Mouse (Mus musculus) kidney, adult 11 months (tissue): ENCODE results near the gene Gm28230.
A peak's percentile ranks its signal among the peaks of the same experiment; 100 is the strongest.

Experiments used
- DNase-seq: peaks from one replicate; pipeline ENCODE4 v3.0.0; 2022

Gm28230 gene

DNA sequence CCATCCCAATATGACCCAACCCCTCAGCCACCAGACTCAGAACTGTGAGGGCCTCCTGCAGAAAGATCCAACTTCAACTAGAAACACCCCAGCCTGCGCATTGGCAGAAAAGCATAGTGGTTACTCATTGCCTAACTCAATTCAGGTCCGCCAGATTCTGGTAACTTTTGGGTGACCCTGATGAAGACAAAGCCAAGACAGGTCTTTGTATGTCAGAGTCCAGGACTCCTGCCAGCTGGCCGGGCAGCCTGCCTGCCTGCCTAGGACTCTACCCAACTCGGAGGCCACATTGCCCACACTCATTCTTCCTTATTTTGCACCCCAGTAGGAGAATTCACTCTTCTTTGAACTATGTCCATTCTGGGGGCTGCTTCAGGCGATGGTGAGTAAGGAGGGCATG lies at the start of gene Gm28230:
Gm28230 (plus strand) TSS at position 178 of the 400 bp plus-strand sequence.
- DNase-seq: peak; percentile 80

DNA sequence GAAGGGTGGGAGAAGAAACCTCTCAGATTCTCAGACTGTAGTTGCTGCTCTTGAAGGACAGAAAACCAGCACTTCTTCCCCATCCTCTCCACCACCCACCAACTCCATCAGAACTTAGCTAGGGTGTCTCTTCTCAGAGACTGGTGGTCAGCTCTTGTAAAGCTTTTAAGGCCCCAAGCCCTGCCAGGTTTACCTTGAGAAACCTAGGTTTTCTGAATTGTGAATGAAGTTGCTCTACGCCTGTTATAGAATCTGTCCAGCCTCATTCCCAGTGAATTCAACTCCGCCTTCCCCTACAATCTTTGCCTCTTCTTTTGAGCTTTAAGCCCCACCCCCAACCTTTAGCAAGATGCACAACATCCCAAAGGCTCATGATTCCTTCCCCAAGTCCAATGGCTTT lies 49.4 kb upstream of the Gm28230 start:
- no peak for DNase-seq

DNA sequence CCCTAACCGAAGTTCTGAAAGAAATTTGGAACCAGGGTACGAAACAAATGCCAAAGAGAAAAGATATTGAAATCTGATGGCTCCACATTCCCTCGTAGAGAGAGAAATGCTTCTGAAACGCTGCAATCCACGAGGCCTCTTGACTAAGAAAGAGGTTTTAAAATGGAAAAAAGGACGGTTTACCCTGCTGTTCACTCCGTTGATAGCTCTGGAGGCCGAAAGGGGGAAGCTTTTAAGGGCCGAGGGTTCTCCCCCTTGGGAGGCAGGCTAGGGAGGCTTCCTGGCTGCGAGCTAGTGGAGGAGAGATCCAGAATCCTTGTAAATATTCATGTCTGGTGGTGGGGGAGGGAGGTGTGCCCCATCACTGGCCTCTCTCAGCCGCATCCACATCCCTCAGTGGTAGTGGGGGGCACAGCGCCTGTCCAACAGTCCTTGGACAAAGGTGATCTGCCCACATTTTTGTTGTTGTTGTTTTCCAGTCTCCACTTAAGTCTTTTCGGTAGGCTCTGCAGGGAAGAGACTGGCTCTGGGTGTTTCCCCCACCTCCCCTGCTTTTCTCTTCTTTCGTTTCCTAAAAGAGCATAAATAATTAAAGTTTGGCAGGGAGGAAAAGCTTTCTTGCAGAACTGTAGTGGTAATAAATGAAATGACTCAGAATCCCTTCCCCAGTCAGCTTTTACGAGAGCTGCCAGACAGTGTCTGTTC lies 47.5 kb upstream of the Gm28230 start, which contains the start of gene Hoxd11:
Hoxd11 (plus strand) TSS at position 667 of the 705 bp plus-strand sequence.
- no peak for DNase-seq

- no peak for DNase-seq
Measured at GRCm38 (mm10) chr2:74679596-74679971, 46.9 kb upstream of the Gm28230 start.

GRCm38 (mm10) chr2:74679980-74680379 lies 46.5 kb upstream of the Gm28230 start:
- DNase-seq: no peak

- DNase-seq: no peak
Measured at GRCm38 (mm10) chr2:74680561-74681398, 45.7 kb upstream of the Gm28230 start.

DNA sequence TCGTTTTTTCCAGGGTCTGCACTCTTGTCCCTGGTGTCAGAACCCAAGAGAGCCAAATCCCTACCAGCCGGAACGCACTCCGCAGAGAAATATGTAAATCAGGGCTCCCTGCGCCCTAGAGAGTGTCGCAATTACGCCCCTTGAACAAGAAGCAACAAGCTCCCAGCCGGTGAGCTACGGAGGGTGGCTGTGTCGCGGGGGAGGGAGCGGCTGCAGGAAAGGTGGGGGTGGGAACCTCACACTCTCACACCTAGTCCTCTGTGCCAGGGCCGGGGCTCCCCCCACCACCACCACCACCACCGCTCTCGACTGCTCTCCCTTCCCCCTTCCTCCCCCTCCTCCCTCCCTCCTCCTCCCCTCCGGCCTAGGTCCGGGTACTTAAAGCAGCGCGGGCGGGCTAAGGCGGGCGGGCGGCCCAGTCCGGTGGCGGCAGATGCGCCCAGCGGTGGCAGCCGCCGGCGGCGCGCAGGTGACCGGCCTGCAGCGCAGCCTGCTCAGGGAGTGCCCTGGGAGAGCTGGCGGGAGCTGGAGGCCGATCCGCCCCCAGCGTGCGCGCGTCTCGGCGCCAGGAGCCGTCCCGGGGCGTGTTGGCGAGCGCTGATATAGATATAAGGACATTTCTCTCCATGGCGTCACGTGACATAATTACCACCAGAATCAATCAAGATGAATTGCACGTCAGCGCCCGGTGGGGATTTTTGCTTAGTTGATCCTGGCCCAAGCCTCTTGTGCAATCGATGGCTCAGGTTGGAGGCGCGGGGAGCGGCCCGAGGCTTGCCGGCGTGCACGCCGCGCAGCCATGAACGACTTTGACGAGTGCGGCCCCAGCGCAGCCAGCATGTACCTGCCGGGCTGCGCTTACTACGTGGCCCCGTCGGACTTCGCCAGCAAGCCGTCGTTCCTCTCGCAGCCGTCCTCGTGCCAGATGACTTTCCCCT lies 44.7 kb upstream of the Gm28230 start:
- no peak for DNase-seq

- DNase-seq: no peak
Measured at GRCm38 (mm10) chr2:74682796-74683195, 43.7 kb upstream of the Gm28230 start.

DNA sequence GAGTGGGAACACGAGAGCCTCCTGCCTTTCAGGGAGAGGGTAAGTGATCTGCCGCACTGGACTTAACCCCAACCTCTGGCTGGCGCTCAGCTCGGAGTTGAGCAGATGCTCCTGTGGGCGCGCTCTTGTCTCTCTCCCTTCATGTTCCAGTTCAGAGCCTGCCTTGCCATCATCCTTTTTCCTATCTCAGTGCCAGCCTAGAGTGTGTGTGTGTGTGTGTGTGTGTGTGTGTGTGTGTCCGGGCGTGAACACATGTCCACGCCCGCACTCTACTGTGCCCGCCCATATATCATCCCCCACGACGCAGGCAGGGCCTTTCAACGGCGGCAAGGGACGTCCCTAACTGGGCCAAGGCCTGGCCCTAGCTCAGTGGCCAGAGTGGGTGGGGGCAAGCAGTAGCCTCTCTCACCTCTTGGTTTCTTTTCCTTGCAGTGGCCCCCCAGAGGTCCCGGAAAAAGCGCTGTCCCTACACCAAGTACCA lies 43.0 kb upstream of the Gm28230 start:
- no peak for DNase-seq

- no peak for DNase-seq
Measured at GRCm38 (mm10) chr2:74684106-74684505, 42.4 kb upstream of the Gm28230 start.

DNA sequence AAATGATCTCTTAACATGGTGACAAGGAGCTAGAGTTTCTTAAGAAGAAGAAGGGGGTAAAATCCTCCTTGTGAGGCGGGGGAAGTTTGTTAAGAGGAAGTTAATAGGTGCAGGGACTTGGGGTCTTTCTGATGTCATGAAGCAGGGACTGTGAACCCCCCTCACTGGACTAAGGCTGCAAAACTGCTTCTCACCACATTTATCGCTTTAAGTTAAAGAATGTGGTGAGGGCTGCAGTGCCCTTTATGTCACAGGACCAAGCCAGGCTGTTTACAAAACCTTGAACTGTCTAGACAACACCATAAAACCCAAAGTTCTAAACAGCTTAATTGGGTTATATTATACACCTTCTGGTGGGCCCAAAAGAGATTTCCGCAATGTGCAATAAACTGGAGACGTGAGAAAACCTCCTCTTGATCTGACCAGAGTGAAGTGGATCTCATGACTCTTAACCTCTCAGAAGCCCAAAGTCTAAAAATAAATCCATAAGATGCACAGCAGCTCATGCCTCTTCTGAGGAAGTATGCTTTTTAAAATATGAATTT lies 41.4 kb upstream of the Gm28230 start:
- no peak for DNase-seq

DNA sequence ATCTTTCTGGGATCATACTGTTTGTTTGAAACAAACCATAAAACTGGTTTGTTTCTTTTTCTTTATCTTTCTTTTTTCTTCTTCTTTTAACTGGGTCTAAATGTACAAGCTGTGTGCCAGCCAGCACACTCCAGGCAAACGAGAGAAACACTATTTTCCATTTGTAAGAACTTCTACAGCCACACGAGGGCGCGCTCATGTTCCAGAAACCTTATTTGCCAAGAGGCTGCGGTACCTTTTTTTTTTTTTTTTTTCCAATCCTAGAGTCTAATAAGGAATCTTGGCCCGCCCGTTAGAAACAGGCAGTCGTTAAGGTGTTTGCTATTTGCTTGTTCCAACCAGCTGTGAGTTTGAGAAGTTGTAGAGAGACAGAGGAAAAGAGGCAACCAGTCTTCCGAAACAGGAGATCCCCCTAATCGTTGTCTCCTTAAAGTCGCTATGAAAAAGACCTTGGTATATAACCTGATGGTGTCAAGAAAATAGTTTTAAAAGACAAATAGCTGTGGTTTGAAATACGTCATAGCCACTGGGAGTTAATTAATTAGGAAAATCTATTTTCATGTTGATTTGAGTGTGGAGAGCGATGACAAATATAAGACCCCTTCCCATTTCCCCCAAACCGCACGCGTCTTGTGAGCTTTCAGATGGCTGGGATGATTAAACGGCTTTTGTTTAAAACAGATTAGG lies 40.1 kb upstream of the Gm28230 start:
- DNase-seq: peak; percentile 80

GRCm38 (mm10) chr2:74686988-74687697 lies 39.4 kb upstream of the Gm28230 start:
- no peak for DNase-seq

GRCm38 (mm10) chr2:74687698-74688555 lies 38.6 kb upstream of the Gm28230 start:
- no peak for DNase-seq

GRCm38 (mm10) chr2:74688795-74689573 lies 37.5 kb upstream of the Gm28230 start:
- no peak for DNase-seq

DNA sequence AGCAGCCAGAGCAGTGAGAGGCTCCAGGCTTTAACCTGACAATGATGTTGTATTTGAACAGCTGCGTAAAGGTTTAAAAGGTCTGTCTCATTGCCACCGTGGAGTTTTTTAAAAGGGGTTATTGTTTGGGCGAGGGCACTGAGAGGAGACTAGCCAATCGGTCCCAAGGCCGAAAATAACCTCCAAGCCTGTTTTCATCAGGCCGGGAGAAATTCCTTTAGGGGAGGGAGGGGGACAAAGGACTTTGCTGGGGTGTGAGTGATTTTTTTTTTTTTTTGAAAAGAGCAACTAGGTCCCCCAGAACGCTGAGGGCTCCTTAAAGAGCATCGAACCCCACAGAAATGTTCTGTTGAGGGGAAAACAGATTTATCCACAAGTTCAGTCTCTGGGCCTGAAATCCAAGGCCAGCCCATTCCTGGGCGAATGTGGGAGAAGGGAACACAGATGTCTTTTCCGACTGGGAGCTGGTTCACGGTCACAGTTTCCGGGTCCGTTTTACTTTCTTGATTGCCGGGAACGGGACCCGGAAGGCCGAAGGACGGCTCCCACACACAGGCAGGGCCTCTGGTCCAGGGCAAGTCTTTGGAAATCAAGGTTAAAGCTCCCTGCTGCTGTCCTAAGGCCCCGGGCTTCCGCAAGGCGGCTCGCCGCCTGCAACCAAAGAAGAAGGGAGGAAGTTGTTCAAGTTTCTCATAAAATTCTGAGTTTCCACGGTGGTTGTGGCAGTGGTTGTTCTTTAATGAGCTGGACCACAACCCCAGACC lies 36.8 kb upstream of the Gm28230 start:
- DNase-seq: no peak

DNA sequence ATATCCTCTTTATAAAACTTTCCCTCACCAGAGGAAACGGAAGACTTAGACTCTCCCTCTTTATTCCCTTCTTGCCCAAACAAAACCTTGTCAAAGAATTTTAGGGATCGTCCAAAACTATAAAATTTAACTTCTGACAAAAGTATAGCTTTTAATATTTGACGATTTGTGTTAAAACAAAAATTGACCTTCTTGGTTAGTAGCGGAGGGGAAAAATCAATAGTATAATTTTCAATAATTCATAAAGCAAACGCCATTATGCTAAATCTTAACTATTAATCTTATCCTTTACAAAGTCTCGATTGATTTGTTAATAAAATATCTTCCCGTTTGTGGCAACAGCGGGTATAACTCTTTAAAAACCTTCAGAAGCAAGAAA lies 36.2 kb upstream of the Gm28230 start:
- no peak for DNase-seq
